ENCODE assay signal across 28 mouse cellular contexts in genomic region chr6:149092406-149092805, GRCm38 (mm10). TPM values are rescaled to one million over a fixed set of nuclear protein-coding genes. Genes with fewer than 3 reads are reported as not detected.
DNase-seq lines count a peak whose midpoint lies in the region; TF ChIP-seq lines count a peak whose summit lies in the region.
"Had no signal": no experiment of that assay in that cellular context is flagged by ENCODE, and none has a peak within 500 bp of the region (broad histone marks: within the 10 kb centered on the region; RNA-seq: fewer than 3 reads in every experiment).

No protein-coding gene starts in this region.

- H3K4me1 ChIP-seq in spleen, adult 2 months (ENCODE audit: control insufficient read depth, insufficient read depth, insufficient read length): peaks cover 15% of the 10 kb centered on the region; the same call in 1 of the 2 replicates
- peaks cover 2 to 42% of the 10 kb centered on the region in 2 experiments for H3K4me1 ChIP-seq in CH12.LX (ENCODE audit: control insufficient read depth in 1 of 2, insufficient read depth in 2 of 2)

- no peaks in the 10 kb centered on the region for H3K9me3 ChIP-seq in CH12.LX (replicated peaks; ENCODE audit: low read length)
- H3K9me3 ChIP-seq: embryonic facial prominence, embryonic 10.5 days; embryonic facial prominence, embryonic 12.5 days; forebrain, embryonic 13.5 days; forebrain, embryonic 15.5 days; G1E had no signal

- peak overlapping the region; percentile 64; the same call in 1 of the 2 replicates for H3K27ac ChIP-seq in spleen, adult 2 months (ENCODE audit: insufficient read depth, low read length)
- peak overlapping the region; percentile 60; the same call in 1 of the 2 replicates for H3K27ac ChIP-seq in CH12.LX (ENCODE audit: insufficient read depth, low read depth)
- H3K27ac ChIP-seq: embryonic facial prominence, embryonic 10.5 days; embryonic facial prominence, embryonic 12.5 days; forebrain, embryonic 13.5 days; forebrain, embryonic 15.5 days had no signal

- peak overlapping the region; percentile 79 for H3K4me2 ChIP-seq in CH12.LX (ENCODE audit: insufficient read depth, low read depth, poor library complexity, severe bottlenecking)
- H3K4me2 ChIP-seq: embryonic facial prominence, embryonic 12.5 days; forebrain, embryonic 13.5 days; forebrain, embryonic 15.5 days had no signal

- H3K4me3 ChIP-seq in spleen, adult 2 months (ENCODE audit: extremely low read depth, insufficient read depth, insufficient read length): no peak overlapping the region; the same call in 1 of the 2 replicates
- peak overlapping the region in 1 of 3 experiments; percentile 0 for H3K4me3 ChIP-seq in CH12.LX (replicated peaks in 1 of 3; ENCODE audit: low read depth in 2 of 3, low read length in 2 of 3, poor library complexity in 1 of 3)
- H3K4me3 ChIP-seq: embryonic facial prominence, embryonic 10.5 days; embryonic facial prominence, embryonic 12.5 days; forebrain, embryonic 13.5 days; forebrain, embryonic 15.5 days had no signal

- TF ChIP-seq POLR2A in spleen, adult 2 months (IDR thresholded peaks at IDR 0.05; ENCODE audit: low read depth, low read length): no peak; the same call in 1 of the 2 replicates
- TF ChIP-seq POLR2A in CH12.LX (IDR thresholded peaks at IDR 0.05; ENCODE audit: low read depth, low read length): no peak

- peak overlapping the region; percentile 53; the same call in 1 of the 2 replicates for H3K9ac ChIP-seq in CH12.LX (ENCODE audit: insufficient read depth, low read depth)
- H3K9ac ChIP-seq: embryonic facial prominence, embryonic 12.5 days; forebrain, embryonic 13.5 days; forebrain, embryonic 15.5 days; forebrain, postnatal 0 days had no signal

- dilution Hi-C loops in CH12.LX (cut with MboI; ENCODE audit: extremely low pct_ligation_motif_present, extremely low pct_unique_long_range_greater_than_20kb, low sequenced_read_pairs): no loop called here

- WGBS in spleen, adult 2 months: 44% methylated on average over 6 of the region's 6 CpGs

- DNase-seq in spleen, adult 2 months (ENCODE audit: low read depth in 1 of 2, low spot score in 2 of 2): peak in 1 of 2 experiments; percentile 52
- DNase-seq in spleen, postnatal 14 days (ENCODE audit: low spot score in 2 of 2): no peak
- DNase-seq in A20 (ENCODE audit: low read depth, low spot score) (peak; percentile 80), CH12.LX (ENCODE audit: extremely low read depth) (peak; percentile 40)
- DNase-seq in splenic B cell, adult 2 months (ENCODE audit: low read depth, low spot score): peak; percentile 73
- no peak for DNase-seq in urinary bladder, postnatal 36 days (ENCODE audit: low spot score in 2 of 2)
- no peak for DNase-seq in left cerebral cortex, adult 11 months (ENCODE audit: low spot score)
- DNase-seq: adrenal gland, adult 8-10 months; adrenal gland, postnatal 14 days; adrenal gland, postnatal 36 days; B cell, adult 2 months; cerebellum, adult 11-12 months; cerebellum, adult 2 months; cerebellum, adult 9-10 months; cerebellum, postnatal 10 days; cerebellum, postnatal 25 days; forebrain, postnatal 0 days had no signal

- peak; percentile 61; the same call in 1 of the 2 replicates for TF ChIP-seq EP300 in CH12.LX (IDR thresholded peaks at IDR 0.05; ENCODE audit: low read length)

- in situ Hi-C loops in CH12.LX (cut with MboI; ENCODE audit: low pct_ligation_motif_present, low pct_unique_long_range_greater_than_20kb, low sequenced_read_pairs): no loop called here

- no peak for TF ChIP-seq CTCF in spleen, adult 2 months (IDR thresholded peaks at IDR 0.05; ENCODE audit: extremely low read depth, insufficient read depth, insufficient read length, insufficient replicate concordance)
- no peak for TF ChIP-seq CTCF in CH12.LX (conservative IDR thresholded peaks at IDR 0.05 in 1 of 2, IDR thresholded peaks at IDR 0.05 in 1 of 2; ENCODE audit: low read depth in 2 of 2, low read length in 2 of 2)

- H3K36me3 ChIP-seq in spleen, adult 2 months (ENCODE audit: control insufficient read depth, insufficient read depth, low read length): no peaks in the 10 kb centered on the region
- no peaks in the 10 kb centered on the region for H3K36me3 ChIP-seq in CH12.LX (replicated peaks in 1 of 2; ENCODE audit: control insufficient read depth in 1 of 2, insufficient read depth in 1 of 2, low read length in 1 of 2)
- no peaks in the 10 kb centered on the region; the same call in 1 of the 2 replicates for H3K36me3 ChIP-seq in splenic B cell, adult 2 months (ENCODE audit: control insufficient read depth, insufficient read depth, low read length, poor library complexity, severe bottlenecking)
- H3K36me3 ChIP-seq: embryonic facial prominence, embryonic 10.5 days; embryonic facial prominence, embryonic 12.5 days; forebrain, embryonic 15.5 days; G1E had no signal

- H3K27me3 ChIP-seq in spleen, adult 2 months (ENCODE audit: control insufficient read depth, insufficient read depth, low read length): no peaks in the 10 kb centered on the region
- H3K27me3 ChIP-seq in CH12.LX (replicated peaks): no peaks in the 10 kb centered on the region
- H3K27me3 ChIP-seq in splenic B cell, adult 2 months (ENCODE audit: control insufficient read depth, insufficient read depth, low read length, poor library complexity, severe bottlenecking): no peaks in the 10 kb centered on the region
- H3K27me3 ChIP-seq: embryonic facial prominence, embryonic 12.5 days; forebrain, embryonic 13.5 days; forebrain, embryonic 15.5 days; Patski had no signal

- no peak for TF ChIP-seq RAD21 in CH12.LX (IDR thresholded peaks at IDR 0.05; ENCODE audit: low read depth, low read length)

- peaks cover 20% of the 10 kb centered on the region for H3K79me2 ChIP-seq in CH12.LX (replicated peaks; ENCODE audit: control insufficient read depth, extremely low read depth, insufficient read depth, poor library complexity, severe bottlenecking)

TF ChIP-seq in CH12.LX, 34 proteins besides CTCF, POLR2A, EP300 and RAD21:
- no peak for TF ChIP-seq KAT2A (IDR thresholded peaks at IDR 0.05; ENCODE audit: insufficient replicate concordance, low read length)
- no peak for TF ChIP-seq UBTF (IDR thresholded peaks at IDR 0.05; ENCODE audit: low read depth, low read length)
- no peak for TF ChIP-seq CHD2 (IDR thresholded peaks at IDR 0.05; ENCODE audit: low read length)
- no peak for TF ChIP-seq ZKSCAN1 (IDR thresholded peaks at IDR 0.05; ENCODE audit: borderline replicate concordance, low read depth, low read length)
- TF ChIP-seq RCOR1 (conservative IDR thresholded peaks at IDR 0.05; ENCODE audit: low read depth, low read length): no peak
- no peak for TF ChIP-seq NELFE (IDR thresholded peaks at IDR 0.05; ENCODE audit: low read depth, low read length)
- TF ChIP-seq MAFK (IDR thresholded peaks at IDR 0.05; ENCODE audit: insufficient replicate concordance, low read length): no peak
- TF ChIP-seq ETS1 (conservative IDR thresholded peaks at IDR 0.05; ENCODE audit: low read depth, low read length): peak; percentile 46
- 0 out of 2 replicates have a peak, but pooled peaks have one; percentile 5 for TF ChIP-seq JUND (conservative IDR thresholded peaks at IDR 0.05; ENCODE audit: low read depth, low read length)
- TF ChIP-seq MYC (IDR thresholded peaks at IDR 0.05; ENCODE audit: low read depth, low read length): peak; percentile 25; the same call in 1 of the 2 replicates
- no peak for TF ChIP-seq USF1 (IDR thresholded peaks at IDR 0.05; ENCODE audit: low read depth, low read length)
- no peak for TF ChIP-seq ELF1 (IDR thresholded peaks at IDR 0.05; ENCODE audit: low read depth, low read length)
- no peak for TF ChIP-seq ZMIZ1 (IDR thresholded peaks at IDR 0.05; ENCODE audit: low read depth, low read length)
- no peak for TF ChIP-seq SMC3 (IDR thresholded peaks at IDR 0.05; ENCODE audit: low read depth, low read length)
- TF ChIP-seq MXI1 (IDR thresholded peaks at IDR 0.05; ENCODE audit: low read depth, low read length): no peak
- no peak for TF ChIP-seq NRF1 (IDR thresholded peaks at IDR 0.05; ENCODE audit: low read depth, low read length)
- 0 out of 2 replicates have a peak, but pooled peaks have one; percentile 41 for TF ChIP-seq TBP (conservative IDR thresholded peaks at IDR 0.05; ENCODE audit: low read depth, low read length)
- TF ChIP-seq ZC3H11A (IDR thresholded peaks at IDR 0.05; ENCODE audit: low read depth, low read length): no peak
- no peak for TF ChIP-seq BHLHE40 (IDR thresholded peaks at IDR 0.05; ENCODE audit: low read depth, low read length)
- no peak for TF ChIP-seq MAZ (IDR thresholded peaks at IDR 0.05; ENCODE audit: low read depth, low read length)
- 0 out of 2 replicates have a peak, but pooled peaks have one; percentile 29 for TF ChIP-seq IRF4 (IDR thresholded peaks at IDR 0.05; ENCODE audit: low read depth, low read length)
- no peak for TF ChIP-seq PAX5 (IDR thresholded peaks at IDR 0.05; ENCODE audit: low read length)
- 0 out of 2 replicates have a peak, but pooled peaks have one; percentile 33 for TF ChIP-seq TCF12 (IDR thresholded peaks at IDR 0.05; ENCODE audit: low read depth, low read length)
- peak; percentile 71; the same call in 1 of the 2 replicates for TF ChIP-seq SIN3A (IDR thresholded peaks at IDR 0.05; ENCODE audit: low read length)
- TF ChIP-seq MEF2A (IDR thresholded peaks at IDR 0.05; ENCODE audit: borderline replicate concordance, low read depth, low read length): peak; percentile 89

RNA-seq across cellular contexts. Expression of gene Dennd5b, which starts 9.1 kb away (rescaled TPM):
- polyA plus RNA-seq in spleen, adult 2 months (2012; rRNA removed): 5.1 and 11.8 TPM in 2 replicates
- total RNA-seq in CH12.LX (2012; rRNA removed) (3.1 and 5.4 TPM in 2 replicates), CH12.LX (2014; rRNA removed) (1.4 and 1.6 TPM in 2 replicates)
- 1.3 and 2.2 TPM in 2 replicates for polyA plus RNA-seq in CH12.LX (2012; ENCODE audit: insufficient read length, low read depth)
- polyA plus RNA-seq: G1E had no signal

RNA-seq across cellular contexts. Expression of gene Gm10203, which starts 37.6 kb away (rescaled TPM):
- polyA plus RNA-seq in spleen, adult 2 months (2012; rRNA removed): not detected in 2 replicates
- total RNA-seq in CH12.LX (2012; rRNA removed): not detected in 2 replicates
- not detected in 2 replicates for total RNA-seq in CH12.LX (2014; rRNA removed)
- not detected in 2 replicates for polyA plus RNA-seq in CH12.LX (2012; ENCODE audit: insufficient read length, low read depth)
- total RNA-seq: adrenal gland, adult 18-20 months; adrenal gland, adult 8-10 months; adrenal gland, postnatal 14 days; adrenal gland, postnatal 36 days; forebrain, postnatal 0 days; G1E had no signal
- polyA plus RNA-seq: activated CD4-positive, CD25-positive, alpha-beta regulatory T cell, adult 4 months; cerebellum, adult 2 months; cortical plate, adult 2 months; embryonic facial prominence, embryonic 10.5 days; embryonic facial prominence, embryonic 12.5 days; embryonic facial prominence, embryonic 14.5 days; forebrain, embryonic 11.5 days; forebrain, embryonic 13.5 days; forebrain, embryonic 15.5 days; forebrain, postnatal 0 days; G1E; Patski had no signal

RNA-seq across cellular contexts. Expression of gene Etfbkmt, which starts 47.2 kb away (rescaled TPM):
- 3.0 and 4.5 TPM in 2 replicates for polyA plus RNA-seq in spleen, adult 2 months (2012; rRNA removed)
- total RNA-seq in CH12.LX (2012; rRNA removed) (5.6 and 7.8 TPM in 2 replicates), CH12.LX (2014; rRNA removed) (17.3 and 18.9 TPM in 2 replicates)
- polyA plus RNA-seq in CH12.LX (2012; ENCODE audit: insufficient read length, low read depth): 9.3 and 12.4 TPM in 2 replicates

Comparison
In these comparisons a context has a peak if more than half of its experiments do, and no peak if none do; other contexts are left out.
1. DNase-seq: peak in A20 (single experiment), CH12.LX (single experiment) and splenic B cell, adult 2 months (single experiment); none in spleen, postnatal 14 days (0 of 2), urinary bladder, postnatal 36 days (0 of 2) and left cerebral cortex, adult 11 months (single experiment).